Mouse (Mus musculus): ENCODE data around the gene Klhl12. TPM values are rescaled to one million over a fixed set of nuclear protein-coding genes. Genes with fewer than 3 reads are reported as not detected.
"Not testable (repeated sequence)": the region's sequence is repeated elsewhere in the genome, so short reads cannot be mapped to it uniquely, and the experiment has no call there.

Klhl12 gene
- total RNA-seq, 2 experiments from 2014 or later: 16.4 to 22.3 TPM

DNA sequence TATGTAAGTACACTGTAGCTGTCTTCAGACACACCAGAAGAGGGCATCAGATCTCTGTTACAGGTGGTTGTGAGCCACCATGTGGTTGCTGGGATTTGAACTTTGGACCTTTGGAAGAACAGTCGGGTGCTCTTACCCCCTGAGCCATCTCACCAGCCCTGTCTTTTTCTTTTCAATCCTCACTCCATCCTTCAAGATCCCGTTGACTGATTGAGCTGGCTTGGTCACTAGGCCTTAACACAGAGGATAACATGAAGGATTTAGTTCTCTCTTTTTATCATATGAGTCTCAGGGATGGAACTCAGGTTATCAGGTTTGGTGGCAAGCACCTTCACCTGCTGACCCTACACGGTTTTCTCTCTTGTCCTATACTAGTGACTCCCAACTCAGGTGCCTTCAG, 6.8 kb upstream of the Klhl12 start:
- not testable (repeated sequence) for DNase-seq

DNA sequence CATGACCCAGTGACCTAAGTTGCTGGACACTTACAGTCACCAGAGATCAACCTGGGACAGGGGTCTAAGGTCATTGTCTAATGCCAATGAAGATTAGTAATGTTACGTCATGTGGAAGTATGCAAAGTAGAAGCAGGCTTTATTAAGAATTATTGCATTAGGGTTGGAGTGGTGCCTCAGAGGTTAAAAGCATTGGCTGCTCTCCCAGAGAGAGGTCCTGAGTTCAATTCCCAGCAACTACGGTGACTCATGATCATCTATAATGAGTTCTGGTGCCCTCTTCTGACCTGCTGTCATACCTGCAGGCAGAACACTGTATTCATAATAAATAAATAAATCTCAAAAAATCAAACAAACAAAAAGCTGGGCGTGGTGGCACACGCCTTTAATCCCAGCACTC, 5.1 kb upstream of the Klhl12 start:
- peak; percentile 16 for DNase-seq

DNA sequence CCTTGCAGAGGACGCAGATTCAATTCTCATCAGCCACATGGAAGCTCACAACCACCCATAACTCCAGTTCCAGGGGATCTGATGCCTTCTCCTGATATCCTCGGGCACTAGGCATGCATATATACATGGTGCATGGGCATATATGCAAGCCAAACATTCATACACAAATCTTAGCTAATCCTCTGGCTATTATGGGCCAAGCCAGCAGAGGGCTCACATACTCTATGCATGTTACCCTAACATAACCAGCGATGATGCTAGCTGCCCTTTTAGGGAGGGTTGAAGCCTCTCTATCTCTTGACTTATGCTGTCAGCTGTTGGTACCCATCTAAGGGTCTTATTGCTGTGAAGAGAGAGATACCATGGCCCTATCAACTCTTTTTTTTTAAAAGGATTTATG, 4.3 kb upstream of the Klhl12 start:
- peak; percentile 68 for DNase-seq

DNA sequence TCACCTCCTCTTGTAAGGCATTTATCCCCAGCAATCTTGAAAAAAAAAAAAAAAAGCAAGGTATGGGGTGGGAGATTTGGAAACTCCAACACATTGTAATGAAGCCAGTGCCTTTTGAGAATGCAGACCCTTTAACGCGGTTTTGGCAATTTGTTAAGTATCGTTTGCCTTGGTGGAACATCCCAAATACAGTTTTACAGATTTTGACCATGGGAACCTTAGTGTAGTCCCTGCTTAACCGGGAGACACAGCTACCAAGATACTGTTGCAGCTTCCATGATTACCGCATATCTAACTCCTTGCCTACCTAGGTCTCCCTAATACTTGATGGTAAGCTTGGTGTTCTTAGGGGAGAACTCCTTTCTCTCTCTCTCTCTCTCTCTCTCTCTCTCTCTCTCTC, 729 bp downstream of the Klhl12 start:
- DNase-seq: no peak

DNA sequence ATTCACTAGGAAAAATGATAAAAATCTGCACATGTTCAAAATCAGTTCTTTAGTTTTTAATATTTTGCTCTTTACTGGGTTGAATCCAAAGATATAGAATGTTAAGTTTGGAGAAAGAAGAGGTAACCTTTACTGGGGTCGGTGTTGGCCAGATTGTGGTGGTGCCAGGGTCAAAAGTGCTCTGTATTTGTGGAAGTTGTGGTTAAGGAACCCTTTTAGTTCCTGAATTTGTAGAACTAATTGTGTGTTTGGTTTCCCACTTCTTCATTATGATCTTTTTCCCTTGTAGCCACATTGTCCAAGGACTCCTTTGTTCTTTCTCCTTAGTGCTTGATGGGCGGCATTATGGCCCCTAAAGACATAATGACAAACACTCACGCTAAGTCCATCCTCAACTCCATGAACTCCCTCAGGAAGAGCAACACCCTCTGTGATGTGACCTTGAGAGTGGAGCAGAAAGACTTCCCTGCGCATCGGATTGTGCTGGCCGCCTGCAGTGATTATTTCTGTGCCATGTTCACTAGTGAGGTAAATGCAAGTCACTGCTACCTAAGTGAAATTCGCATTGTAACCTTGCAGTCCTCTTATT, 2.9 kb downstream of the Klhl12 start:
- DNase-seq: no peak

DNA sequence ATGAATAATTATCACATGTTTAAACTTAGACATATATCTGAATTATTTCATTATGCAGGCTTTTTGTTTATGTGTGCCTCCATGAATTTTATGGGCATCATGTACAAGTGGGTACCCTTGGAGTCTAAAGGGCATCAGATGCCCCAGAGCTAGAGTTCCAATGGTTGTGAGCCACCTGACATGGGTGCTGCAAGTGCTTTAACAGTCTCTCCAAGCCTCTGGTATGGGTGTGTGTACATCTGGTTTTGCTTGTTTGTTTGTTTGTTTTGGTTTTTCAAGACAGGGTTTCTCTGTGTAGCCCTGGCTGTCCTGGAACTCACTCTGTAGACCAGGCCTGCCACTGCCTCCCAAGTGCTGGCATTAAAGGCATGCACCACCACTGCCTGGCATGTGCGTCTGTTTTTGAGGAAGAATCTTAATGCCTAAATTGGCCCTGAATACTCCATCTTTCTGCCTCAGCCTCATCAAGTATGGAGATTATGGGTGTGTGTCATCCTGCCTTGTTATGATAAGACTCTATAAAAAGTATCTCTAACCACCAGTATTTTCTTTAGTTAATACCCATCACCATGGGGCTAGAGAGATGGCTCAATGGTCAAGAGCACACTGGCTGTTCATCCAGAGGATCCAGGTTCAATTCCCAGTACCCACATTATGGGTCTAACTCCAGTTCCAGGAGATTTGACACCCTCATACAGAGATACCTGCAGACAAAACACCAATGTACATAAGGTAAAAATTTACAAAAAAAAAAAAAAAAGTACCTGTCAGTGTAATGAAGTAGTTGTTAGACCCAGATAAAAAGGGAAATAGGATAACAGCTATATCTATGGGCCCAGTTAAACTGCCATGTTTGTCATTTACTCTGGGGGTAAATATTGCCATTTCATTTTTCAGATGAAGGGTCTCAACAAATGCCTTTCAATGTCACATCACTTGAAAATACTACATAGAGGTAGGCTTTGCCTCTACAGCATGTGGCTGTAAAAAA, 5.3 kb downstream of the Klhl12 start:
- no peak for DNase-seq

DNA sequence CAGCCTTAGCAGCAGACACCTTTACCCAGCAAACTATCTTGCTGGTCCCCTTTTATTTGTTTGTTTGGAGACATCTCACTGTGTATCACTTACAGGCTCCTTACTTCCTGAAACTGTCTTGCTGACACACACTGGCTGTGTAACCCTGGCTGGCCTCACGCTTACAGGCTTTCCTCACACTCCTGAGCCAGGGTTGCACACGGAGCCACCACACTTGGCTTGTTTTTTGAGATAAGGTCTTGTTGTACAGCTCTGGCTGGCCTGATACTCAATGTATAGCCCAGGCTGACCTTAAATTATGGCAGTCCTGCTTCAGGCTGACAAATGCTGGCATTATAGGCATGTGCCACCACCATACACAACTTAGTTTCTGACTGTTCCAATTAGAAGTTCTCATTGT, 29.3 kb downstream of the Klhl12 start:
- no peak for DNase-seq

DNA sequence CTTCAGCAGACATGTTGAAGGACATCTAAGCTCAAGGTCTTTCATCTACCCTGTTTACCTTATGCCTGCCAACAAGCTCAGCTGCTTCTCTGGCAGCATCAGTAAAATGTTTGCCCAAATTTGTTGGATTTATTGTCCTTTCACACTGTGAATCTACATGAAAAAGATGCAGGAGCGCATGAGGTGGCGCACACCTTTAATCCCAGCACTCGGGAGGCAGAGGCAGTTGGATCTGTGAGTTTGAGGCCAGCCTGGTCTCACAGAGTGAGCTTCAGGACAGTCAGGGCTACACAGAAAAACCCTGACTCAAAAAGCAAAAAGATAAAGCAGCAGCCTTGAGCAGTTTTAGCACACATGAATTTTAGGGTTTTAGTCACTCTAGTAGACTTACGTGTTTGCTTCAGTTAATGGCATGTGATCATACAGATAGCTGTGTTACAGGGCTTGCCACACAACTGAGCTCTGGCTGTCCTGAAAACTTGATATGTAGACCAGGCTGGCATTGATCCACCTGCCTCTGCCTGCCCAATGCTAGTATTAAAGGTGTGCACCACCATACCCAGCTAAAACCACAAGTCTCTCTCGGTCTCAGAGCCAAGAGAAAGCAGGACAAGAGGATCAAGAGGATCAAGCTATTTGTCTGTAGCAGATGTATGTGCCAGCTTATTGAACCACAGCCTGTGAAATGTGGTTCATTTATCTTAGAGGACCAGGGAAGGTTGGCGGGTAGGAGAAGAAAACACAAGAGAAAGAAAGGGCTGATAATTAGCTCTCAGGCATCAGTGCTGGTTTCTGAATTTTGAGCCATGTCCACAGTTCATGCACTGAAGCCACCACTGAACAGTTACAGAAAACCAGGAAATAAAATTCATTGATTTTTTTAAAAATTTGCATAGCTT, 35.8 kb downstream of the Klhl12 start:
- DNase-seq: no peak

DNA sequence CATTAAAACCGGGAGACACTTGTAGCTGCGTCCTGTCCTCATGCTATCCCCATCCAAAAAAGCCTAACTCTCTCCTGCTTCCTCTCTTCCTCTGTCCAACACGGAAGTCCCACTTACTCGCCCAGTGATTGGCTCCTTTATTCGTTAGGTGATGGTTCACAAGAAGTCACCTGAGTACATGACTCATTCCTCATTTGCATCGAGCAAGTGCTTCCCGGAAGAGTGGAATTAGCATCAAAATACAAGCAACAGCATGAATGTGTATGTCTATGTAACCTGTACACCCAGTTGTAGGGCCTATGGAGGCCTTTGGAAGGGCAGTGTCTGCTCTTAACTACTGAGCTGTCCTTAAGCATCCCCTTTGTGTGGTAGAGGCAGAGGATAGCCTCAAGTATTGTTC, 36.9 kb downstream of the Klhl12 start:
- DNase-seq: no peak

DNA sequence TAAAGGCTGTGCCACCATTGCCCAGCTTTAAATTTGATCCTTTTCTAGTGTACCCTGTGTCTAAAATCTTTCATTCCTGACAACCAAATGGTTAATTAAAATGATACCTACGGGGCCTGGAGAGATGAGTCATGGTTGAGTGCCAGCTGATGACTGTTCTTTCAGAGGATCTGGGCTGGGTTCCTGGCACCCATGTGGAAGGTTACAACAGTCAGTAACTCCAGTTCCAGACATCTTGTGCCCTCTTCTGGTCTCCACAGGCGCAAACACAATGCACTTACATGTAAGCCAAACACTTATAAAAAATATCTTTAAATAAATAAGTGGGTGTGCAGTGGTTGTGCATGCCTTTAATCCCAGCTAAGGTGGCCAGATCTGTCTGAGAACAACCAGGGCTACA, 38.2 kb downstream of the Klhl12 start:
- DNase-seq: no peak

DNA sequence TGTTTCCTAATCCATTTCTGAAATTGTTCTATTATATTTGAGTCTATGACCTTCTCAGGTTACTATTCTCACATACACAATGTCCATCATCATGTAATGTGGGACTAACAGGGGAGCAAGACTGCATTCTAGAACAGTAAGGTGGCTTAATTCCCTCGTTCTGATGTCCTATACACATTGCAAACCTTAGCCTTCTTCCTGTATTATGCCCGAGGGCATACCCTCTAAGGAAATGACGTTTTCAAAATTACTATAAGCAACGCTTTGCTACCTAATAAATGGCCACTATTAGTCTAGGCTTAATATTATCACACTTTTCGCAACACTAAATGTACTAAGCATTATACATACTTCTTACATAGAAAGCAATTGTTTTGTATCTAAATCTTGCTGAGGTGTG, 38.6 kb downstream of the Klhl12 start:
- DNase-seq: no peak

DNA sequence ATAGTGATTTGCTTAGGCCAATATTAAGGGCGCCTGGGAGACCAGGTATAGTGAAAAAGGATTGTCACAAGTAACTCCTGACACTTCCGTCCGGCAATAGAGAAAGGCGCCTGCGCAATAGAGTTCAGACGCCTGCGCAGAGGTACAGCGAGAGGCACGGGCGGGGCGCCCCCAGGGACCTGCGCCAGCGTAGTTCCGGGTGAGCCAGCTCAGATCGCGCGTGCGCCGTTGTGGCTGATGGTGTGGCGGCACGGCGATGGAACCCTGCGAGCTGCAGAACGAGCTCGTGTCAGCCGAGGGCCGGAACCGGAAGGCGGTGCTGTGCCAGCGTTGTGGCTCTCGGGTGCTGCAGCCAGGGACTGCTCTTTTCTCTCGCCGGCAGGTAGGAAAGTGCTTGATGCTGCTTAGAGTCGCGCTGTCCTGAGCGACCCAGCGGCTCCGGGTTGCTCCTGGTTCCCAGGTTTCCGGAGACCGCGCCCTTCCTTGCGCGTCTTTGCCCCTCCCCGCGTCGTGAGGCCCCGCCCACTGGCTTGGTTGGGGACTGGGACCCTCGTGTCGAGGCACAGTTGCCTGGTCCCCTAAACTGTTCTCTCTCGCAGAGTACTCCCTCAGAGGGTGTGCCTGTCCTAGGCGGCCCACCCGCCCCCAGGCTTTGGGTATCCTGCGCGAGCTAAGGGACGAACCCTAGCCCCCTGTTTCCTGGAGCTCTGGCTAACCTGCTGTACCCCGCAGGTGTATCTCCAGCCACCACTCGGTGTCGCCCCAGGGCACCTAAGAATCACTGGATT, 39.3 kb downstream of the Klhl12 start, which contains the start of gene Rabif:
TSS of gene Rabif (plus strand) at position 221 of the 788 bp plus-strand sequence.
- DNase-seq: peak; percentile 99

DNA sequence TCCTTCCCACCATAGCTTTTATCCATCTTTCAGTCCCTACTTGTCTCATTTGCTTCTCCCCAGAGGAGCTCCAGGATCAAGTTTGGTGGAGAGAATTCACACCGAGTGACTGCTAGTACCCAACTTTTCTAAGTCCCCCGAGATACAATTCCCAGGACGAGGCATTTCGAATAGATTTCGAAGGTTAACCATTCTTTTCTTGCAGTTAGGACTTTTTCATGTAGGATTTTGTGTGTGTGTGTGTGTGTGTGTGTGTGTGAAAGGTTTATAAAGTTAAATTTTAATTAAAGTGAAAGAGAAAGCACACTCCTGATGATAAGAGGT, 39.8 kb downstream of the Klhl12 start:
- no peak for DNase-seq

DNA sequence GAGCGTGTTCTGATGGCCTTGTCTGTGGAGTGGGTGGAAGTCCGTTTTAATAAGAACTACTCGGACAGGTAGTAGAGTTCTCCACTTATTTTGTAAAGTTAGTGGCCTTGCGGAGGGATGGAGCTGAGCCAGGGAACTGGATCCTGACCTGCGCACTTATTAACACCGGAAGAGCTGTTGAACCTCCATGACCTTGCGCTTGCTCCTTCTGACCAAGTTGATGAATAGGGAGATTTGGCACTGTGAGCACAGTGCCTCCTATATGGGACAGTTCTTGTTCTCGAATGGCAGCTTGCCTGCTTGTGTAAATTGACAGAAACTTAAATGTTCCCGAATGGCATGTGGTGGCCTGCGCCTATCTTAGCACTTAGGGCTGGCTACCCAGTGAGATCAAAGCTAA, 40.7 kb downstream of the Klhl12 start:
- peak; percentile 61 for DNase-seq

DNA sequence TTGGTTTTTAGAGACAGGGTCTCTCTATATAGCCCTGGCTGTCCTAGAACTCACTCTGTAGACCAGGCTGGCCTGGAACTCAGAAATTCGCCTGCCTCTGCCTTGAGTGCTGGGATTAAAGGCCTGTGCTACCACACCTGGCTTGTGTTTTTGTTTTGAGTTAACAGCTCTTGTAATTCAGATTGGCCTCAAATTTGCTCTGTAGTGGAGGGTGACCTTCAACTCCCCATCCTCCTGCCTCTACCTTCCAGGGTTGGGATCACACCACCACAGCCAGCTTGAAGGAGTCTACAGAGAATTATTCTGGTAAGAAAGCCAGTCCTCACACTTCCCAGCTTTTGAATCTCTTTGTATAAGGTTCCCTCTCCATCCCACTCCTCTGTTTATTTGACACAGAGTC, 45.6 kb downstream of the Klhl12 start:
- DNase-seq: no peak

DNA sequence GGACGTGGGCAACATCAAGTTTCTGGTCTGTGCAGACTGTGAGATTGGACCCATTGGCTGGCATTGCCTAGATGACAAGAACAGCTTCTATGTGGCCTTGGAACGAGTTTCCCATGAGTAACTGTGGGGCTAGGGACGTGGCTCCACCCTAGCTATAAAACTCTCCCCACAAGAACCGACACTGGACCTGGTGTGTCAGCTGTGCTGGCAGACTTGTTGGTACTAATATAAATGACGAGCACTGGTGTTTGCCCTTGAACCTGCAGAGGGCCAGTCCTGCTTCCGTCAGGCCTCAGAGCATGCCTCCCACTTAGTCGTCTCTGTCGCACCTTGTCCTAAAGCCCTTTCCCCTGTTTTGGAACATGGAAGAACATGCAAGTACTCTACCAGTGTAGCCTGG, 50.9 kb downstream of the Klhl12 start:
- DNase-seq: peak; percentile 29

DNA sequence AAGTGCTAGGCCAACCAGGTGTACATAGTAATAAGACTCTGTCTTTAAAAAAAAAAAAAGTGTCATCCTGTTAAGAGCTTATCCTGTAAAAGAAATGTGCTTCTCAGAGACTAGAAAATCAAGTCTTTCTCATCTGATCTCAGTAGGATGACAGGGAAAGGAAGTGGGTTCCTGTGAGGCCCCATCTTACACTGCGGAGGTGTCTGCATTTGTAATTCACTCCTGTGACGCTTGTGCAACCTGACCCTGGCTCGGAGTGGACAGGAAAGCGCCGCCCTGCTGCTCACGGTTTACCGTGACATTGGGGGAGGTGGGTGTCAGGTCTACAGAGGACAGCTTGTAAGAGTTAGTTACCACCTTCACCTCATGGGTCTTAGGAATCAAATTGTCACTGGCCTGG, 54.7 kb downstream of the Klhl12 start:
- DNase-seq: no peak

DNA sequence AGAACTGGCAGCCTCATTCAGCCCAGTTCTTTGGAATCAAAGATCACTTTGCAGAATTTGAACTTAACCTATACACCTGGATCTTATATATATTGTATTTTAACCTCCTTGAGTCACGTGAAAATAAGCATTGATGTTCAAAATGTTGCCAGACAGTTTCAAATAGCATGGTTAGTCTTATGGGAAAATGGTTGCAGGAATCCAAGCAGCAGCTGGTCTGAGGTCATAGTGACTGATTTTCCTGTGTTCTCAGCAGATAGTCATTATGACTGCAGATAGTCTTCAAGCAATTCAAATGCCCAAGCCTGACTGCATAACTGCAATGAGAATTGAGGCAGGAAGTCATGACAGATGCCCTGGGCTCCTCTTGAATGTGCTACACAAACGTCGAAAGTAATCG, 56.9 kb downstream of the Klhl12 start:
- DNase-seq: no peak

DNA sequence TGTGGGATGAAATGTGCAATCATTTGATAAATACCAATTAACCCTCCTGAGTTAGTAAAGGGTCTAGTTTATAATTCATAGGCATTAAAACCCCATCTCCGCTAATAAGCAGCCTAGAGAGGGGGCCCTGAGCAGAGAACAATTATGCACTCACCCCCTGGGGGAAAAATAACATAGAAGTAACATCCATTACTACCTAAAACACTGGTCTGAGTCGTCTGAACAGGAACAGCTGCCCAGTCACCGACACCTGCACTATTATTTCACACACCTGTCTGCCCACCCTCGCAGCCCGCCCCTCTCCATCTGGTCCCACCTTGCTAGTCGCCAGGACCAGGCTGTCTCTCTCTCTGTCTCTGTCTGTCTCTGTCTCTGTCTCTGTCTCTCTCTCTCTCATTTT, 57.3 kb downstream of the Klhl12 start:
- DNase-seq: no peak

DNA sequence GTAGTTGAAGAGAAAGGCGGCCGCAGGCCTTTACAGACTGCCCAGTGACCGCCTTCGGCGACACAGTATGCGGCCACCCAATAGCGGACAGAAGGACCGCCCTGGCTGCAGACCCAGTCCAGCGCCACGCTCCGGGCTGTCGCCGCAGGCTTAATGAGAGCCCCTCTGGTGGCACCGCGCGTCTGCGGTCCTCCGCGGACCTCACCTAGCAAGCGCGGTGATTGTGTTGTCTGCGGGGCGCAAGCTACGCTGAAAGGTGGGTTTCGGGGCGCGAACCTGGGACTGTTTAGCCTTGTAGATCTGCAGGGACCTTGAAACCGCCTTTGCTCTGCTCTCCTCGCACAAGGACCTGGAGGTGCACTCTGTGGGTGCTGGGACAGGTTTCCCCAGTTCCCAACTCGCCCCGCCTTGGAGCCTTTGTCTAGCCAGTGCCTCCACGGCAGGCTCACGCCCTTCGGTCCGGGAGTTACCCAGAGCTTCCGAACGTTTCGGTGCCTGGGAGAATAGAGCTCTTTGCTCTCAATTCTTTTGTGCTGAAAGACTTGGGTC, 58.1 kb downstream of the Klhl12 start:
- peak; percentile 50 for DNase-seq

DNA sequence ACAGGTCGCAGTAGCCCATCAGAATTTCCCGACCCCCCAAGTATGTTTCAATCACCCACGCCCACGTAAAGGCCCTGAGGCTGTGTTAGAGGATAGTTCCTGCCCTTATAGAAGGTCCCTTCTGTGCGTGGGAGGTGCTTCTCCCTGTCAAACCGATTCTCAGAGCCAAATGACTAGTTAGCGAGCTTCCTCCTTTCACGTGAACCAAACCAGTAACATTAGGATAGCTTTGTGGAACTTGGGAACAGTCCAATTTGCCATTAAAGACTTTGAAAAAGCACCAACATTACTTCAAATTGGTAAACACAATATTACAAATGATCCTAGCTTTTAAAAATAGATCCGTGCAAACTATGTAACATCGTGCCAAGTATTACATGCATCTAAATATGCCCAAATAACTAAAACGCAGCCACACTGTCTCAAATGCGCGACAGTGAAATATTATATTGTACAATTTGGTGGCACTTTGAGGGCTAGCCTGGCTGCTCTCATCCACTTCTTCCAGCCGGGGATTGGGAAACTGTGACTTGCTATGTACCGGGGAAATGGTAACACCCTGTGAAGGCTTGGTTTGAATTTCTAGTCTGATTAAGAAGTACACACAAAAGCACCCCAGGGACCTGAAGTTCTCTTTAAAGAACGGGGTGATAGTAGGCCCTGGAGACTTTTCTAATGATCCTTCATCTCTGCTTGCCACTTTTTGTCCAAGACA, 58.7 kb downstream of the Klhl12 start:
- DNase-seq: no peak

Measured in adrenal gland, postnatal 10 days (tissue).